ENCODE assay signal across 8 mouse cellular contexts in the genomic region with DNA sequence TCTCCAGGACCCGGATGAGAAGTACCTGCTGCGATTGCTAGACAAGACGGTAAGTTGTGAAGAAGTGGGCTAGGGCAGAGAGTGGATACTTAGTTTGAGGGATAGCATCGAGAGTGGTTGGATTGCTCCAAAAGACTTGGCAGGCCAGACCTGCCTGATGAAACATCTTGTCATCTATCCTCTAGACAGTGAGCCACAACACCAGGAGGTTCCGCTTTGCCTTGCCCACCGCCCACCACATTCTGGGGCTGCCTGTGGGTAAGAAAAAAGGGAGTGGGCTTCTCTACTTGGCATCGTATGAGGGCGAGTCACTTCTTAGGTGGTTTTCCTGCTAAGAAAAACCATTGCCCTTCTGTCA. TPM values are rescaled to one million over a fixed set of nuclear protein-coding genes. Genes with fewer than 3 reads are reported as not detected.
DNase-seq lines count a peak whose midpoint lies in the region; ATAC-seq lines count a peak whose summit lies in the region.

No protein-coding gene starts in this region.

- no peak for DNase-seq in lung, postnatal 14 days
- no peak for DNase-seq in limb, embryonic 11.5 days (ENCODE audit: low spot score)
- DNase-seq in embryo, embryonic 9.5 days (ENCODE audit: extremely low spot score) = no peak
- no peak for DNase-seq in retina, postnatal 1 day
- DNase-seq in thymus, adult 18-20 months = no peak

- H3K27me3 ChIP-seq in lung, embryonic 15.5 days = no peaks in the 10 kb centered on the region
- no peaks in the 10 kb centered on the region for H3K27me3 ChIP-seq in embryonic facial prominence, embryonic 12.5 days
- H3K27me3 ChIP-seq in limb, embryonic 11.5 days (ENCODE audit: control insufficient read depth, insufficient read depth, low read length) = no peaks in the 10 kb centered on the region

- H3K4me3 ChIP-seq in lung, embryonic 15.5 days = peak overlapping the region; percentile 52
- H3K4me3 ChIP-seq in embryonic facial prominence, embryonic 12.5 days = peak overlapping the region; percentile 74
- H3K4me3 ChIP-seq in limb, embryonic 11.5 days (ENCODE audit: low read depth, low read length) = peak overlapping the region; percentile 81

- no peaks in the 10 kb centered on the region for H3K9me3 ChIP-seq in lung, embryonic 15.5 days
- H3K9me3 ChIP-seq in embryonic facial prominence, embryonic 12.5 days = no peaks in the 10 kb centered on the region
- H3K9me3 ChIP-seq in limb, embryonic 11.5 days (ENCODE audit: control insufficient read depth, low read length) = no peaks in the 10 kb centered on the region

- peak overlapping the region; percentile 76 for H3K4me2 ChIP-seq in lung, embryonic 15.5 days
- peak overlapping the region; percentile 67 for H3K4me2 ChIP-seq in embryonic facial prominence, embryonic 12.5 days (replicated peaks)
- H3K4me2 ChIP-seq in limb, embryonic 11.5 days (ENCODE audit: low read depth, severe bottlenecking) = peak overlapping the region; percentile 84

- peaks cover 37% of the 10 kb centered on the region for H3K36me3 ChIP-seq in lung, embryonic 15.5 days
- peaks cover 29% of the 10 kb centered on the region for H3K36me3 ChIP-seq in embryonic facial prominence, embryonic 12.5 days
- peaks cover 4% of the 10 kb centered on the region; the same call in 1 of the 2 replicates for H3K36me3 ChIP-seq in limb, embryonic 11.5 days (ENCODE audit: control insufficient read depth, insufficient read depth, low read length)

- 18% methylated on average over 8 of the region's 8 CpGs for WGBS in lung, embryonic 15.5 days
- 38% methylated on average over 8 of the region's 8 CpGs for WGBS in embryonic facial prominence, embryonic 12.5 days
- WGBS in limb, embryonic 11.5 days = 36% methylated on average over 8 of the region's 8 CpGs

- peak overlapping the region; percentile 54 for H3K9ac ChIP-seq in lung, embryonic 15.5 days
- peak overlapping the region; percentile 82 for H3K9ac ChIP-seq in embryonic facial prominence, embryonic 12.5 days
- peak overlapping the region; percentile 78 for H3K9ac ChIP-seq in limb, embryonic 11.5 days (ENCODE audit: low read length)

- ATAC-seq in lung, embryonic 15.5 days (ENCODE audit: borderline replicate concordance, extremely low read depth, low FRiP score, low TSS enrichment) = 0 out of 2 replicates have a peak, but pooled peaks have one; percentile 4
- 0 out of 2 replicates have a peak, but pooled peaks have one; percentile 8 for ATAC-seq in embryonic facial prominence, embryonic 12.5 days (ENCODE audit: insufficient number of reproducible peaks, insufficient read depth, low FRiP score, low TSS enrichment)
- ATAC-seq in limb, embryonic 11.5 days (ENCODE audit: insufficient number of reproducible peaks, low FRiP score, low TSS enrichment, low read depth) = peak; percentile 18; the same call in 1 of the 2 replicates
- peak; percentile 7; the same call in 1 of the 2 replicates for ATAC-seq in neutrophil, adult 5-6 weeks (ENCODE audit: extremely low read depth, insufficient number of reproducible peaks, low FRiP score, poor library complexity, severe bottlenecking)

- peaks cover 7% of the 10 kb centered on the region for H3K4me1 ChIP-seq in lung, embryonic 15.5 days
- H3K4me1 ChIP-seq in embryonic facial prominence, embryonic 12.5 days = peaks cover 12% of the 10 kb centered on the region
- 0 out of 2 replicates have a peak, but pooled peaks cover 7% of the 10 kb centered on the region for H3K4me1 ChIP-seq in limb, embryonic 11.5 days (ENCODE audit: control insufficient read depth, insufficient read depth, low read length)

- H3K27ac ChIP-seq in lung, embryonic 15.5 days = peak overlapping the region; percentile 65
- H3K27ac ChIP-seq in embryonic facial prominence, embryonic 12.5 days = peak overlapping the region; percentile 72
- no peak overlapping the region for H3K27ac ChIP-seq in limb, embryonic 11.5 days (replicated peaks; ENCODE audit: low read depth, low read length)

RNA-seq across cellular contexts. Expression of a gene that starts 1.0 kb away (rescaled TPM):
- 39.7 and 42.9 TPM in 2 replicates for polyA plus RNA-seq in lung, embryonic 15.5 days (2015; fragmentation: Nextera tagmentation; extraction: Ambion mirVana)
- polyA plus RNA-seq in embryonic facial prominence, embryonic 12.5 days (2016; fragmentation: Nextera tagmentation; extraction: Ambion mirVana) = 38.0 and 39.5 TPM in 2 replicates
- 33.5 and 36.1 TPM in 2 replicates for polyA plus RNA-seq in limb, embryonic 11.5 days (2014; fragmentation: Nextera tagmentation; extraction: Ambion mirVana)
- total RNA-seq in neutrophil, adult 5-6 weeks (2017) = 82.5 and 86.9 TPM in 2 replicates

RNA-seq across cellular contexts. Expression of a gene that starts 8.8 kb away (rescaled TPM):
- 89.4 and 90.3 TPM in 2 replicates for polyA plus RNA-seq in lung, embryonic 15.5 days (2015; fragmentation: Nextera tagmentation; extraction: Ambion mirVana)
- 76.0 and 78.1 TPM in 2 replicates for polyA plus RNA-seq in embryonic facial prominence, embryonic 12.5 days (2016; fragmentation: Nextera tagmentation; extraction: Ambion mirVana)
- polyA plus RNA-seq in limb, embryonic 11.5 days (2014; fragmentation: Nextera tagmentation; extraction: Ambion mirVana) = 91.9 and 93.2 TPM in 2 replicates
- total RNA-seq in neutrophil, adult 5-6 weeks (2017) = 373 and 380 TPM in 2 replicates

RNA-seq across cellular contexts. Expression of a gene that starts 20.7 kb away (rescaled TPM):
- not detected in 2 replicates for polyA plus RNA-seq in lung, embryonic 15.5 days (2015; fragmentation: Nextera tagmentation; extraction: Ambion mirVana)
- polyA plus RNA-seq in embryonic facial prominence, embryonic 12.5 days (2016; fragmentation: Nextera tagmentation; extraction: Ambion mirVana) = not detected in 2 replicates
- polyA plus RNA-seq in limb, embryonic 11.5 days (2014; fragmentation: Nextera tagmentation; extraction: Ambion mirVana) = not detected in 2 replicates
- total RNA-seq in neutrophil, adult 5-6 weeks (2017) = 0.35 TPM in 1 of 2 replicates, not detected in the other

RNA-seq across cellular contexts. Expression of a gene that starts 44.6 kb away (rescaled TPM):
- 91.2 and 93.4 TPM in 2 replicates for polyA plus RNA-seq in lung, embryonic 15.5 days (2015; fragmentation: Nextera tagmentation; extraction: Ambion mirVana)
- 102 and 105 TPM in 2 replicates for polyA plus RNA-seq in embryonic facial prominence, embryonic 12.5 days (2016; fragmentation: Nextera tagmentation; extraction: Ambion mirVana)
- 117 and 119 TPM in 2 replicates for polyA plus RNA-seq in limb, embryonic 11.5 days (2014; fragmentation: Nextera tagmentation; extraction: Ambion mirVana)
- total RNA-seq in neutrophil, adult 5-6 weeks (2017) = 63.7 and 74.1 TPM in 2 replicates

RNA-seq across cellular contexts. Expression of a gene that starts 48.9 kb away (rescaled TPM):
- 27.3 and 29.3 TPM in 2 replicates for polyA plus RNA-seq in lung, embryonic 15.5 days (2015; fragmentation: Nextera tagmentation; extraction: Ambion mirVana)
- 33.5 and 34.9 TPM in 2 replicates for polyA plus RNA-seq in embryonic facial prominence, embryonic 12.5 days (2016; fragmentation: Nextera tagmentation; extraction: Ambion mirVana)
- polyA plus RNA-seq in limb, embryonic 11.5 days (2014; fragmentation: Nextera tagmentation; extraction: Ambion mirVana) = 37.3 and 41.7 TPM in 2 replicates
- total RNA-seq in neutrophil, adult 5-6 weeks (2017) = 31.3 and 38.4 TPM in 2 replicates
